Mouse (Mus musculus) adrenal gland (tissue): ENCODE measurements around the gene Fut8.
"Not testable (repeated sequence)": the region's sequence is repeated elsewhere in the genome, so short reads cannot be mapped to it uniquely, and the experiment has no call there.

ENCODE experiments used
- intact Hi-C: fragments of 180-260 bp; cut with DNase I; formaldehyde crosslinking; loops from one replicate; pipeline ENCODE4 v1.15.1; 2025

Gene Fut8

GRCm38 (mm10) chr12:77495781-77496180 lies 257.9 kb downstream of the Fut8 start:
- intact Hi-C loops = no loop called here

- intact Hi-C loops = no loop called here
Measured at GRCm38 (mm10) chr12:77498153-77498552, 260.2 kb downstream of the Fut8 start.

- intact Hi-C loops = no loop called here
Measured at GRCm38 (mm10) chr12:77500439-77501055, 262.6 kb downstream of the Fut8 start.

GRCm38 (mm10) chr12:77501466-77502240 lies 263.7 kb downstream of the Fut8 start:
- intact Hi-C loops = no loop called here

GRCm38 (mm10) chr12:77502243-77502642 lies 264.3 kb downstream of the Fut8 start:
- intact Hi-C loops = no loop called here

GRCm38 (mm10) chr12:77505431-77505830 lies 267.5 kb downstream of the Fut8 start:
- intact Hi-C loops = no loop called here

- intact Hi-C loops = no loop called here
Measured at GRCm38 (mm10) chr12:77507770-77508169, 269.8 kb downstream of the Fut8 start.

- intact Hi-C loops = no loop called here
Measured at GRCm38 (mm10) chr12:77510758-77511157, 272.8 kb downstream of the Fut8 start.

GRCm38 (mm10) chr12:77511206-77511605 lies 273.3 kb downstream of the Fut8 start:
- intact Hi-C loops = no loop called here

GRCm38 (mm10) chr12:77511631-77512030 lies 273.7 kb downstream of the Fut8 start:
- intact Hi-C loops = no loop called here

- intact Hi-C loops = no loop called here
Measured at GRCm38 (mm10) chr12:77516805-77517204, 278.9 kb downstream of the Fut8 start.

GRCm38 (mm10) chr12:77517691-77518090 lies 279.8 kb downstream of the Fut8 start:
- intact Hi-C loops = no loop called here

- intact Hi-C loops = no loop called here
Measured at GRCm38 (mm10) chr12:77519534-77520102, 281.7 kb downstream of the Fut8 start.

GRCm38 (mm10) chr12:77524014-77524413 lies 286.1 kb downstream of the Fut8 start:
- intact Hi-C loops = not testable (repeated sequence)
